Mouse (Mus musculus) urinary bladder, postnatal 14 days (tissue): ENCODE data around the gene Zbtb3.
A peak's percentile ranks its signal among the peaks of the same experiment; 100 is the strongest.
"Not testable (repeated sequence)": the region's sequence is repeated elsewhere in the genome, so short reads cannot be mapped to it uniquely, and the experiment has no call there.

Experiments
- DNase-seq: peaks from one replicate; pipeline ENCODE4 v3.0.0; 2021; ENCODE audit warnings: low spot score

Gene Zbtb3

DNA sequence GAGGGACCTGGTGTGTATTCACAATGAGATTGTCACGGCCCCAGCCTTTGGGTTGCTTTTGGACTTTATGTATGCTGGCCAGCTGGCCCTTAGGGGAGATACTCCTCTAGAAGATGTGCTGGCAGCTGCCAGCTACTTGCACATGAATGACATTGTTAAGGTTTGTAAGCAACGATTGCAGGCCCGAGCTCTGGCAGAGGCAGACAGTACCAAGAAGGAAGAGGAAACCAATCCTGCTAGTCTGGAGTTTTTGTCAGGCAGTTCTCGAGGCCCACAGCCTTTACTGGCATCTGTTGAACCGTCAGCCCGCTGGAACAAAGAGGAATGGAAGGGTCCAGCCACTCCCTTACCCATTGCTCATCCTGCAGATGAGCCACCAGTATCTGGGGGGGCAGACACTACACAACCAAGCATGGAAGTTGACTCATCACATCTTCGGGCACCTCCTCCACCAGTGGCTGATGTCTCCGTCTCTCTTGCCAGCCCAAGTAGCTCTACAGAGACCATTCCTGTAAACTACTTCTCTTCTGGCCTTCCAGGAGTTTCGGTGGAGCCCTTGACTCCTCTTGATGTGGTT, 937 bp downstream of the Zbtb3 start:
- DNase-seq: no peak

GRCm38 (mm10) chr19:8803879-8804660, 1.7 kb downstream of the Zbtb3 start:
- DNase-seq: no peak

DNA sequence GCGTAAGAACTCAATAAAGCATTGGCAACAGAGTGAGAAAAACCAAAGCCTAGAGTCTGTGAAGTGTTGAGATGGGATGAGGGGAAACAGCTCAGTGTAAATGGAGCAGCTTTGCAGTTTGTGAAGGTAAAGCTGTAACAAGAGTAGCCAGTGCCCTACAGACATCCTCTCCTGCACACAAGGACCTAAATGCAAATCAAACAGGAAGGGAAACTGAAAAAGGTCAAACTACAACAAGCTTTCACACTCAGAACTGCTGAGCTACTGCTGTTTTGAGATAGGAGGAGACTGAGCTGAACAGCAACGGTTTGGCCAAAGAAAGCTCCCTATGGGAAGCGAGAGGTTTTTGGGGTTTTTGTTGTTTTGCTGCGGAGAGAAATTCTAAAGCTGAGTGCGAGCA, 4.5 kb downstream of the Zbtb3 start:
- DNase-seq: no peak

GRCm38 (mm10) chr19:8815812-8816211, 13.5 kb downstream of the Zbtb3 start:
- DNase-seq: no peak

GRCm38 (mm10) chr19:8817001-8817400, 14.6 kb downstream of the Zbtb3 start:
- no peak for DNase-seq

GRCm38 (mm10) chr19:8818301-8818798, 16.0 kb downstream of the Zbtb3 start:
- no peak for DNase-seq

DNA sequence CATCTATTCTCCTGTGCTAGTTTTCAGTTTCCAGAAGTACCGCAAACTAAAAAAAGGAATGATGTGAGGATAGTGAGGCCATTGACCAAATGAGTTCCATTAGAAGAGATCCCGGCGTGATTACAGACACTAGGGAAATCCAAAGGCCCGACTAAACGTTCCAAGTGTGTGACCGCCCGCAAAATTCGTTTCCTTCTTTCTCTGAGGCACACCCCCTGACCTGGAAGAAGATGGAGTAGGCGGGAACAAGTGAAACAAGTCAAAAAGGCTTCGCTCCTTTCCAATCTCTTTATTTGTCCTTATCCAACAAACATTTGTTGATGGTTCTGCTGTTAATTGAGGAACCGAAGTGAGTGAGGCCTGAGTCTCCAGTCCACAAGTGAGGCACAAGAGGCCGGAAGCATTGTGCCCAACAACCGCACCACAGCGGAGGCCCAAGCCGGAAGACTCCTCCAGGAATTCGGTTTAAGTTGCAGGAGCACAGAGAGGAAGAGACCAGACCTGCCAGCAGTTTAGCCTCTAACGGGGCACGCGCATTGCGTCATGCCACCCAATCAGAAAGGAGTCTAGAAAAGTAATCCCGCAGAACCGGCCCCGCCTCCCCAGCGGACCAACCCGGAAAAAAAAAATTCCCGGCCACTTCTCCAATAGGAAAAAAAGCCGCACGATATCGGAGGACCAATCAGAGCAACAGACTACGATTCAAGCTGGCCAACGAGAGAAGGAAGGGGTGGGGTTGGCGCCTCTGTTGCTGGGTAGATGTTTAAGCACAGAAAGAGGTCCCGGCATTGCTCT, 16.6 kb downstream of the Zbtb3 start, which contains the start of gene Ttc9c:
TSS of gene Ttc9c (minus strand) at position 533 of the 795 bp plus-strand sequence.
- peak; percentile 97 for DNase-seq

GRCm38 (mm10) chr19:8819596-8820423, 17.5 kb downstream of the Zbtb3 start, which contains the start of gene Hnrnpul2:
TSS of gene Hnrnpul2 (plus strand) at chr19:8820010.
- peak; percentile 99 for DNase-seq

DNA sequence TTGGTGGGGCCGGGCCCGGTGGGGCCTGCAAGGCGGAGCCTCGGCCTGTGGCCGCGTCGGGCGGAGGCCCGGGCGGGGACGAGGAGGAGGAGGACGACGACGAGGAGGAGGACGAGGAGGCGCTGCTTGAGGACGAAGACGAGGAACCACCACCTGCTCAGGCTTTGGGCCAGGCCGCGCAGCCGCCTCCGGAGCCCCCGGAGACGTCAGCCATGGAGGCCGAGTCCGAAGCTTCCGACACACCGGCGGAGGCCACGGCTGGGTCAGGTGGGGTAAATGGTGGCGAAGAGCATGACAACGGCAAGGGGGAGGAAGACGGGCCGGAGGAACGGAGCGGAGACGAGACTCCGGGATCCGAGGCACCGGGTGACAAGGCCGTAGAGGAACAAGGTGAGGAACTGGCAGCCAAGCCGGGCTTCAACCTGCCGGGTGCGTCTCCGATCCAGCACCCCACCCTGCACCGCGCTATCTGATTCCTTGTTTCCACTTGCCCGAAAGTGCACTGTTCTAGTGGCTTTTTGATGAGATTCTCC, 18.1 kb downstream of the Zbtb3 start:
- no peak for DNase-seq

DNA sequence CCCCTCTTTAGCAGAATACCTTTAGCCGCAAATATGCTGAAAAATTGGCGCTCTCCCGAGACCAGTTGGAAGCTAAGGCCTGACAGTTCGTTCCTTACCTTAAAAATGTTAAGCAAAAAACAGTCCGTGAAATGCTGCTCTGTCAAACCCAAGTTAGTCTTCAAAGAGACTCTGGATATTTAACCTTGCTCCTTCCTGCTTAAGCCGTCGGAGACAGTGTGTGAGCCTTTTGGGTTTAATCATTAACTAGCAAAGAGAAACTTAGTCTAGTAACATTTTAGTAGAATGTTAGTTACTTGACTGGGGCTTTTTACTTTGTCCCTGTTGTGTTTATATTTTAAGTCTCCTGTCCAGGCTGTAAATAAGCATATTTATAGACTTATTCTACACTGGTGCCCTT, 18.8 kb downstream of the Zbtb3 start:
- no peak for DNase-seq

DNA sequence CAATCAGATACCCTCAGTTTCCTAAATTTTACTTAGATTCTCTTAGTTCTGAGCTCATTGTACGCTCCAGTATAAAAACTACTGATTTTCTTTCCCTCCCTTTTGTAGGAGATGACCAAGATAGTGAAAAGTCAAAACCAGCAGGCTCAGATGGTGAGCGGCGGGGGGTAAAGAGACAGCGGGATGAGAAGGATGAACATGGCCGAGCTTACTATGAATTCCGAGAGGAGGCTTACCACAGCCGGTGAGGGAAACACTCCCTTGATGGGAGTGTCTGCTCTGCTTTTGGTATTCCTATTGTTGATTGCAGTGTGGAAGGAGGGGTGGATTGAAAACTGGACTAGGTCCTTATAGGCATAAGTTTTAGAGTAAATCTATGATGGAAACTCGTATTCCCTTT, 20.3 kb downstream of the Zbtb3 start:
- no peak for DNase-seq

- no peak for DNase-seq
Observed at GRCm38 (mm10) chr19:8829660-8830059, 27.3 kb downstream of the Zbtb3 start, which contains the start of gene AC129217.1. TSS of gene AC129217.1 (plus strand) at chr19:8829773.

GRCm38 (mm10) chr19:8830664-8831063, 28.3 kb downstream of the Zbtb3 start:
- no peak for DNase-seq

DNA sequence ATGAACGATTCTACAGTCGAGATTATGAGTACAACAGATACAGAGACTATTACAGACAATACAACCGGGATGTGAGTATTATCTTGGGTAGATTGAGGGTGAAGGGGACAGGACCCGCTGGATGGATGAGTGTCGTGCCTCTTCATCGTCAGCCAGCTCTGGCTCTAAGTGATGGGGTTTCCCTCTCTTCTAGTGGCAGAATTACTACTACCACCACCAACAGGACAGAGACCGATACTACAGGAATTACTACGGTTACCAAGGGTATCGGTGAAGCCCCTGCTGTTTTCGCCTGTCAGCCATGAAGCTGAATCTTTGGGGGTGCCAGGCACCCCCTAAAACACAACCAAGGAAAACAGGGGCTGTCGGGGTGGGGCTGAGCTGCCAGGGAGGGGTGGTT, 28.9 kb downstream of the Zbtb3 start:
- DNase-seq: no peak

- no peak for DNase-seq
Observed at GRCm38 (mm10) chr19:8832971-8833370, 30.6 kb downstream of the Zbtb3 start.

- not testable (repeated sequence) for DNase-seq
Observed at GRCm38 (mm10) chr19:8836327-8836726, 34.0 kb downstream of the Zbtb3 start.

DNA sequence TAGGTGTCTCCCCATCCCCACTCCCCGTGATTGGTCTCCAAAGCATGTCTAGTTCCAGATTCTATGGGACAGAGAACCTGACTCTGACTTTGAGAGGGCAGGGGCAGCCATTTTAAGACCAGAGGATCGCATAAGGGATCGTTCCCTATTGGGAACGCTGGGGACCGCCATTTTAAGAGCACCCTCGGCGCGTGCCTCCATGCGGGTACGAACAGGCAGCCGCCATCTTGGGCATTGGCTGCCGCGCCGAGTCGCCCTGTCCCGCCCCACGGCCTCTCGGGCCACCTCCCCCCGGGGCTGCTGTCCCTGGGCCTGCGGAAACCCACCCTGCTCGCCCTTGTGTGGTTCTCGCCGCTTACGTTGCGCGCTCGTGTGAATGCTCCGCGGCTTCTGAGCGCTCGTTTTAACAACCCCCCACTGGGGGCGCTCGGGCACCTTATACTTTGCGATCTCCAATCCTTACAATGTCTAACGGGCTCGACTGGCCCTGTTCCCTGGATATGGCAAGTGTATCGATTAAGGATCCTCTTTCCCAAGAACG, 35.0 kb downstream of the Zbtb3 start, which contains the start of gene Bscl2:
TSS of gene Bscl2 (plus strand) at position 217 of the 541 bp plus-strand sequence.
- DNase-seq: peak; percentile 79

DNA sequence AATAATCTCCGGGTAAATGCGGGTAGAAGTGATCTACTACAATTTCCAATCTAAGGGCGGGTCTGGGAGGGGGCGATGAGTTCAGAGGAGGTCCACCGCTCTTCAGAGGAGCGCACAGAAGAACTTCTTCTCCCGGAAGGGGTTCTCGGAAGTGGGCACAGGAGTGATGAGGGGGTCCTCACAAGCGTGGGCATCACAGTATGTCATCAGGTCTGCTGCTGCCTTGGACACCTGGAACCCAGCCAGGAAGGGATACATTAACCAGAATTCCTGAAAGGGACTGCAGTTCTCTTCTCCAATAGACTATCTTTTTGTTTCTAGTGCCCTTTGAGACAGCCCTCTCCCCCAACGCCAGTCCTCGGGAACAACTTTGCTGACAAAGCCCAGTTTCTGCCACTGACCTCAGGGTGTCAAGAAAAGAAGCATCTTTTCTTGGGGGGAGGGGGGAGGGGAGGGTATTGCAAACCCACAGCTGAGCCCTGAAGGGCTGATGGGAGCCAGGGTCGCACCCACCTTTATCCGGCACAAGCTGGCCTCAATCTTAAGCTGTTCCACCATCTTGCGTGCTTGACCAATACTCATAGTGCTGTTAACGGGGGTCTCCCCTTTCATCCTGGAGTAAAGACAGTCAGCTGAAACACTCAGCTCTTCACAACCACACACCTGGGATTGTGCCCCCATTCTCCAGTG, 35.8 kb downstream of the Zbtb3 start:
- DNase-seq: peak; percentile 42

GRCm38 (mm10) chr19:8839103-8839907, 37.0 kb downstream of the Zbtb3 start, which contains the start of gene Gng3:
TSS of gene Gng3 (minus strand) at chr19:8839194.
- no peak for DNase-seq
